Mouse (Mus musculus) kidney, adult 2 months (tissue): ENCODE measurements at regions not wholly inside any gene's neighbourhood (a gene's known extent, or its start where the extent isn't known, plus 50 kb on each side); places are given as distances from the start of the nearest gene placed in this dataset.
"Not testable (repeated sequence)": the region's sequence is repeated elsewhere in the genome, so short reads cannot be mapped to it uniquely, and the experiment has no call there.

ENCODE experiments used
- DNase-seq: peaks from one replicate; pipeline ENCODE4 v3.0.0; 2021
- H3K27ac ChIP-seq: fragments of 200-500 bp; 2 replicates; pipeline ENCODE4 v1.5.1; 2012; ENCODE audit warnings: low read depth, low read length, control low read depth, inconsistent platforms; ENCODE audit not compliant: insufficient read depth
- H3K27me3 ChIP-seq: fragments of 200-500 bp; replicated peaks from 2 replicates; pipeline ENCODE4 v1.6.1; 2012; ENCODE audit warnings: mild to moderate bottlenecking, moderate library complexity, low read length, inconsistent platforms; ENCODE audit not compliant: control insufficient read depth, insufficient read depth
- H3K36me3 ChIP-seq: fragments of 200-500 bp; 2 replicates; pipeline ENCODE4 v1.6.1; 2012; ENCODE audit warnings: mild to moderate bottlenecking, moderate library complexity, low read length, inconsistent platforms; ENCODE audit not compliant: control insufficient read depth, insufficient read depth
- H3K4me1 ChIP-seq: fragments of 200-500 bp; 2 replicates; pipeline ENCODE4 v1.6.1; 2011; ENCODE audit warnings: low read length; ENCODE audit not compliant: control insufficient read depth, insufficient read depth
- H3K4me3 ChIP-seq: fragments of 200-500 bp; 2 replicates; pipeline ENCODE4 v1.5.1; 2011; ENCODE audit warnings: mild to moderate bottlenecking, low read depth, low read length, control low read depth; ENCODE audit not compliant: insufficient read depth
- CTCF ChIP-seq: fragments of 200-500 bp; conservative IDR thresholded peaks from 2 replicates; pipeline ENCODE4 v1.5.1; 2011; ENCODE audit warnings: low read depth, mild to moderate bottlenecking, control low read depth, low read length, moderate library complexity, mixed read lengths; ENCODE audit not compliant: insufficient read depth, insufficient read length
- POLR2A ChIP-seq: fragments of 200-500 bp; IDR thresholded peaks from one replicate; pipeline ENCODE4 v1.6.1; 2011; ENCODE audit warnings: low read depth, low read length, control low read depth
- WGBS: fragments of 180-500 bp; shearing (Covaris S2); methylation state at CpG from one replicate; pipeline ENCODE4 v1.1.7; 2018; 5-methylcytosine and 5-hydroxymethylcytosine counted together

- H3K4me3 ChIP-seq, result no peak overlapping the region
- H3K27me3 ChIP-seq, result no peaks in the 10 kb centered on the region
- TF ChIP-seq CTCF (no peak), POLR2A (no peak)
- peak; percentile 74 for DNase-seq
- 57% methylated on average over 3 of the region's 3 CpGs for WGBS
- H3K4me1 ChIP-seq, result no peaks in the 10 kb centered on the region
- no peaks in the 10 kb centered on the region for H3K36me3 ChIP-seq
- no peak overlapping the region; the same call in 1 of the 2 replicates for H3K27ac ChIP-seq
Measured at GRCm38 (mm10) chrX:147265731-147266130, 163.3 kb downstream of the Il13ra2 start.

DNA sequence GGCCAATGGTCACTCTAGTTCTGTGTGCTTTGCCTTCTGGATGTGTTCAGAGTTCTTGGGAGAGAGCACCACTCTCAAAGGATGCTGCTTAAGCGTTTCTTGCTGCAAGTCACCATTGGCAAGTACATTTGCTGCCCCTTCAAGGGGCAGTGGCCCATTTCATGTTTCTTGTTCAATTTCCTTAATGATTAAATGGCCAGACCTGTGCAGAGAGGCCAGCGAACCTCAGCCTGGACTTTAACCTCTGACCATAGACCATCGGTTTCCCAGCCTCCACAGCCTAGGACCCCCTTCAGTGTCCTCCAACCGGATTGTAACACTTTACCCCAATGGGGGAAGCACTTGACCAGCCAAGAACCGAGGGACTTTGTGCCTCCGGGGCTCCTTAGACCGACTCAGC is 169.9 kb downstream of the Il13ra2 start:
- H3K4me3 ChIP-seq, result no peak overlapping the region
- peak; percentile 65 for DNase-seq
- no peak overlapping the region for H3K27ac ChIP-seq
- H3K27me3 ChIP-seq, result no peaks in the 10 kb centered on the region
- TF ChIP-seq POLR2A (no peak), CTCF (no peak)
- no peaks in the 10 kb centered on the region for H3K36me3 ChIP-seq
- WGBS, result 52% methylated on average over 7 of the region's 7 CpGs
- no peaks in the 10 kb centered on the region for H3K4me1 ChIP-seq

- WGBS, result 88% methylated on average over 2 of the region's 2 CpGs
- not testable (repeated sequence) for H3K27me3 ChIP-seq, DNase-seq, H3K36me3 ChIP-seq, H3K4me3 ChIP-seq, H3K27ac ChIP-seq, H3K4me1 ChIP-seq
Measured at GRCm38 (mm10) chrX:147253617-147254016, 175.4 kb downstream of the Il13ra2 start.
